Mouse (Mus musculus): ENCODE results near the gene Map2k1.
A peak's percentile ranks its signal among the peaks of the same experiment; 100 is the strongest.
"Not testable (repeated sequence)": the region's sequence is repeated elsewhere in the genome, so short reads cannot be mapped to it uniquely, and the experiment has no call there.

Gene Map2k1

GRCm38 (mm10) chr9:64202866-64203265, 50.6 kb downstream of the Map2k1 start:
- no peak for DNase-seq (ENCODE audit: low read depth)

GRCm38 (mm10) chr9:64202331-64202730, 51.1 kb downstream of the Map2k1 start:
- no peak for DNase-seq (ENCODE audit: low read depth)

GRCm38 (mm10) chr9:64199897-64200296, 53.5 kb downstream of the Map2k1 start:
- no peak for DNase-seq (ENCODE audit: low read depth)

GRCm38 (mm10) chr9:64198763-64199418, 54.5 kb downstream of the Map2k1 start:
- DNase-seq (ENCODE audit: low read depth) = not testable (repeated sequence)

GRCm38 (mm10) chr9:64198068-64198762, 55.2 kb downstream of the Map2k1 start:
- DNase-seq (ENCODE audit: low read depth) = no peak

GRCm38 (mm10) chr9:64197524-64197923, 55.9 kb downstream of the Map2k1 start:
- DNase-seq (ENCODE audit: low read depth) = no peak

- DNase-seq (ENCODE audit: low read depth) = no peak
These were observed 57.9 kb downstream of the Map2k1 start for GRCm38 (mm10) chr9:64195554-64195953.

- no peak for DNase-seq (ENCODE audit: low read depth)
These were observed 59.6 kb downstream of the Map2k1 start for GRCm38 (mm10) chr9:64193879-64194278.

- no peak for DNase-seq (ENCODE audit: low read depth)
These were observed 69.1 kb downstream of the Map2k1 start for GRCm38 (mm10) chr9:64184166-64184840.

- not testable (repeated sequence) for DNase-seq (ENCODE audit: low read depth)
These were observed 70.1 kb downstream of the Map2k1 start for GRCm38 (mm10) chr9:64183295-64183694.

GRCm38 (mm10) chr9:64178974-64179646, 74.3 kb downstream of the Map2k1 start, which contains the start of gene Snapc5:
TSS of gene Snapc5 (plus strand) at chr9:64179274.
- DNase-seq (ENCODE audit: low read depth) = peak; percentile 93

GRCm38 (mm10) chr9:64178610-64178973, 74.8 kb downstream of the Map2k1 start:
- peak; percentile 41 for DNase-seq (ENCODE audit: low read depth)

GRCm38 (mm10) chr9:64175378-64175777, 78.1 kb downstream of the Map2k1 start:
- no peak for DNase-seq (ENCODE audit: low read depth)

- DNase-seq (ENCODE audit: low read depth) = no peak
These were observed 78.7 kb downstream of the Map2k1 start for GRCm38 (mm10) chr9:64174766-64175165.

GRCm38 (mm10) chr9:64174341-64174740, 79.1 kb downstream of the Map2k1 start:
- DNase-seq (ENCODE audit: low read depth) = no peak

- DNase-seq (ENCODE audit: low read depth) = no peak
These were observed 79.7 kb downstream of the Map2k1 start for GRCm38 (mm10) chr9:64173666-64174220.

GRCm38 (mm10) chr9:64172816-64173665, 80.4 kb downstream of the Map2k1 start, which contains the start of the genes Zwilch and Rpl4:
TSS of gene Zwilch (minus strand) at chr9:64173104.
TSS of gene Rpl4 (plus strand) at chr9:64173375.
- DNase-seq (ENCODE audit: low read depth) = peak; percentile 83

- DNase-seq (ENCODE audit: low read depth) = peak; percentile 25
These were observed 81.2 kb downstream of the Map2k1 start for GRCm38 (mm10) chr9:64172145-64172815.

- DNase-seq (ENCODE audit: low read depth) = not testable (repeated sequence)
These were observed 83.5 kb downstream of the Map2k1 start for GRCm38 (mm10) chr9:64169967-64170366.

GRCm38 (mm10) chr9:64160471-64160870, 93.0 kb downstream of the Map2k1 start:
- DNase-seq (ENCODE audit: low read depth) = no peak
